Mouse (Mus musculus): Measurements from ENCODE around the gene Adat2.

- TF ChIP-seq GATA1 (IDR thresholded peaks at IDR 0.05; ENCODE audit: borderline replicate concordance, low read length) (no peak), FLI1 (IDR thresholded peaks at IDR 0.05; ENCODE audit: low read length) (no peak)
Measured at GRCm38 (mm10) chr10:13569818-13570217, 17.1 kb downstream of the Adat2 start.

Measured in megakaryocyte, embryonic 14.5 days (primary cell).